Comparison of ENCODE assay signal across 9 mouse cellular contexts in genomic region chr8:84737608-84738007, GRCm38 (mm10). TPM values are rescaled to one million over a fixed set of nuclear protein-coding genes. Genes with fewer than 3 reads are reported as not detected.
A peak's percentile ranks its signal among the peaks of the same experiment; 100 is the strongest.
DNase-seq lines count a peak whose midpoint lies in the region; ATAC-seq and TF ChIP-seq lines count a peak whose summit lies in the region.
"Had no signal": no experiment of that assay in that cellular context is flagged by ENCODE, and none has a peak within 500 bp of the region (broad histone marks: within the 10 kb centered on the region; RNA-seq: fewer than 3 reads in every experiment).

No protein-coding gene starts in this region.

- peak; percentile 70 for ATAC-seq in G1E (ENCODE audit: extremely low read depth, insufficient number of reproducible peaks, low FRiP score, poor library complexity, severe bottlenecking)
- 0 out of 2 replicates have a peak, but pooled peaks have one; percentile 18 for ATAC-seq in cerebellum, adult (ENCODE audit: insufficient number of reproducible peaks, low FRiP score, low TSS enrichment)
- peak; percentile 54; the same call in 1 of the 2 replicates for ATAC-seq in forebrain, embryonic 12.5 days (ENCODE audit: low FRiP score)
- peak; percentile 29 for ATAC-seq in lung, embryonic 16.5 days (ENCODE audit: low read depth)

- H3K4me3 ChIP-seq in G1E (ENCODE audit: low read depth, low read length) = peak overlapping the region; percentile 59; the same call in 1 of the 2 replicates
- H3K4me3 ChIP-seq in forebrain, embryonic 12.5 days (replicated peaks) = no peak overlapping the region
- no peak overlapping the region for H3K4me3 ChIP-seq in lung, embryonic 16.5 days (ENCODE audit: low read length)

- H3K36me3 ChIP-seq in G1E (replicated peaks) = peaks cover 43% of the 10 kb centered on the region
- H3K36me3 ChIP-seq in forebrain, embryonic 12.5 days (replicated peaks) = no peaks in the 10 kb centered on the region
- H3K36me3 ChIP-seq in lung, embryonic 16.5 days (ENCODE audit: control insufficient read depth, insufficient read depth, low read length) = no peaks in the 10 kb centered on the region

- H3K9me3 ChIP-seq in G1E (replicated peaks) = no peaks in the 10 kb centered on the region
- no peaks in the 10 kb centered on the region for H3K9me3 ChIP-seq in forebrain, embryonic 12.5 days
- H3K9me3 ChIP-seq in lung, embryonic 16.5 days (ENCODE audit: control insufficient read depth, low read length) = no peaks in the 10 kb centered on the region

- intact Hi-C loops in heart, postnatal 10 days (cut with DNase I) = loop anchor here (1.0 kb wide), 2 partner anchors 28 to 74 kb away; no protein-coding TSS in a partner anchor

- H3K27me3 ChIP-seq in G1E (ENCODE audit: insufficient read depth, low read length) = peaks cover 4% of the 10 kb centered on the region
- H3K27me3 ChIP-seq in forebrain, embryonic 12.5 days = peaks cover 88% of the 10 kb centered on the region
- no peaks in the 10 kb centered on the region for H3K27me3 ChIP-seq in lung, embryonic 16.5 days (ENCODE audit: control insufficient read depth, insufficient read depth, low read depth, low read length)

- peak; percentile 86 for TF ChIP-seq CTCF in G1E (IDR thresholded peaks at IDR 0.05; ENCODE audit: low read depth, low read length)

- peak overlapping the region; percentile 36; the same call in 1 of the 2 replicates for H3K9ac ChIP-seq in forebrain, embryonic 12.5 days
- no peak overlapping the region for H3K9ac ChIP-seq in lung, embryonic 16.5 days (ENCODE audit: low read length)

- peaks cover 94% of the 10 kb centered on the region for H3K4me1 ChIP-seq in G1E (ENCODE audit: insufficient read depth, low read depth, low read length)
- peaks cover 76% of the 10 kb centered on the region for H3K4me1 ChIP-seq in forebrain, embryonic 12.5 days
- peaks cover 68% of the 10 kb centered on the region for H3K4me1 ChIP-seq in lung, embryonic 16.5 days (replicated peaks; ENCODE audit: control insufficient read depth, insufficient read depth, low read length)

- peak; percentile 69 for DNase-seq in G1E (ENCODE audit: low spot score)
- DNase-seq in heart, postnatal 10 days = peak; percentile 86 to 90
- DNase-seq in kidney, postnatal 36 days = peak; percentile 76 to 90
- peak; percentile 58 for DNase-seq in retina, adult 2 months (ENCODE audit: low read depth, low spot score)
- peak; percentile 84 for DNase-seq in thymus, postnatal 25 days

- H3K27ac ChIP-seq in forebrain, embryonic 12.5 days = 0 out of 2 replicates have a peak overlapping the region, but pooled peaks have one; percentile 65
- no peak overlapping the region for H3K27ac ChIP-seq in lung, embryonic 16.5 days (ENCODE audit: low read length)

- H3K4me2 ChIP-seq in forebrain, embryonic 12.5 days = peak overlapping the region; percentile 40
- peak overlapping the region; percentile 40; the same call in 1 of the 2 replicates for H3K4me2 ChIP-seq in lung, embryonic 16.5 days (ENCODE audit: low read depth, low read length)

- 1% methylated on average over 16 of the region's 16 CpGs for WGBS in forebrain, embryonic 12.5 days
- WGBS in lung, embryonic 16.5 days = 7% methylated on average over 16 of the region's 16 CpGs

RNA-seq across cellular contexts. Expression of gene G430095P16Rik, which starts 14.8 kb away (rescaled TPM):
- total RNA-seq in G1E (2014; fragmentation: Nextera tagmentation) = 39.9 and 54.3 TPM in 2 replicates
- total RNA-seq in G1E (2017) = 11.0 and 11.3 TPM in 2 replicates
- polyA plus RNA-seq in G1E (2012) = 35.2 and 42.7 TPM in 2 replicates
- polyA plus RNA-seq in forebrain, embryonic 12.5 days (2016; fragmentation: Nextera tagmentation; extraction: Ambion mirVana) = 2.2 and 3.5 TPM in 2 replicates
- total RNA-seq in heart, postnatal 10 days (2021) = under 1 TPM; 0.50 to 0.89 TPM
- polyA plus RNA-seq in lung, embryonic 16.5 days (2015; fragmentation: Nextera tagmentation; extraction: Ambion mirVana) = 3.1 and 3.7 TPM in 2 replicates
- total RNA-seq: left cerebral cortex, postnatal 36 days had no signal

RNA-seq across cellular contexts. Expression of gene Lyl1, which starts 36.4 kb away (rescaled TPM):
- total RNA-seq in G1E (2014; fragmentation: Nextera tagmentation) (136 and 138 TPM in 2 replicates), G1E (2017) (81.2 and 95.6 TPM in 2 replicates)
- 550 and 561 TPM in 2 replicates for polyA plus RNA-seq in G1E (2012)
- 3.1 and 3.9 TPM in 2 replicates for polyA plus RNA-seq in forebrain, embryonic 12.5 days (2016; fragmentation: Nextera tagmentation; extraction: Ambion mirVana)
- total RNA-seq in heart, postnatal 10 days (2021) = 1 to 10 TPM; 8.4 to 9.1 TPM
- 11.4 and 12.5 TPM in 2 replicates for polyA plus RNA-seq in lung, embryonic 16.5 days (2015; fragmentation: Nextera tagmentation; extraction: Ambion mirVana)

RNA-seq across cellular contexts. Expression of gene Nacc1, which starts 49.9 kb away (rescaled TPM):
- total RNA-seq in G1E (2014; fragmentation: Nextera tagmentation) (120 and 125 TPM in 2 replicates), G1E (2017) (48.1 and 54.5 TPM in 2 replicates)
- 207 and 224 TPM in 2 replicates for polyA plus RNA-seq in G1E (2012)
- polyA plus RNA-seq in forebrain, embryonic 12.5 days (2016; fragmentation: Nextera tagmentation; extraction: Ambion mirVana) = 22.8 and 26.6 TPM in 2 replicates
- total RNA-seq in heart, postnatal 10 days (2021) = 10 to 100 TPM; 50.2 TPM
- polyA plus RNA-seq in lung, embryonic 16.5 days (2015; fragmentation: Nextera tagmentation; extraction: Ambion mirVana) = 16.9 and 19.5 TPM in 2 replicates

RNA-seq across cellular contexts. Expression of gene Trmt1, which starts 51.5 kb away (rescaled TPM):
- total RNA-seq in G1E (2014; fragmentation: Nextera tagmentation) (63.3 and 64.9 TPM in 2 replicates), G1E (2017) (68.2 and 96.4 TPM in 2 replicates)
- 244 and 260 TPM in 2 replicates for polyA plus RNA-seq in G1E (2012)
- 55.4 and 59.6 TPM in 2 replicates for polyA plus RNA-seq in forebrain, embryonic 12.5 days (2016; fragmentation: Nextera tagmentation; extraction: Ambion mirVana)
- total RNA-seq in heart, postnatal 10 days (2021) = 10 to 100 TPM; 40.3 to 40.6 TPM
- polyA plus RNA-seq in lung, embryonic 16.5 days (2015; fragmentation: Nextera tagmentation; extraction: Ambion mirVana) = 54.7 and 58.8 TPM in 2 replicates

Comparison
In these comparisons a context has a peak if more than half of its experiments do, and no peak if none do; other contexts are left out.
1. ATAC-seq: peak in every context shown above with its lines; median percentile 70 in G1E; 54 in forebrain, embryonic 12.5 days; 29 in lung, embryonic 16.5 days; 18 in cerebellum, adult.
2. RNA of gene Lyl1, which starts 36.4 kb away (polyA plus RNA-seq): 550 to 561 TPM in G1E; 11.4 to 12.5 TPM in lung, embryonic 16.5 days and 3.1 to 3.9 TPM in forebrain, embryonic 12.5 days; every median in the first group is over 10 times any median in the second.
3. Peak in every context shown above with its lines, with median percentiles within 50 percentile points of each other: DNase-seq.